In the genomic region with DNA sequence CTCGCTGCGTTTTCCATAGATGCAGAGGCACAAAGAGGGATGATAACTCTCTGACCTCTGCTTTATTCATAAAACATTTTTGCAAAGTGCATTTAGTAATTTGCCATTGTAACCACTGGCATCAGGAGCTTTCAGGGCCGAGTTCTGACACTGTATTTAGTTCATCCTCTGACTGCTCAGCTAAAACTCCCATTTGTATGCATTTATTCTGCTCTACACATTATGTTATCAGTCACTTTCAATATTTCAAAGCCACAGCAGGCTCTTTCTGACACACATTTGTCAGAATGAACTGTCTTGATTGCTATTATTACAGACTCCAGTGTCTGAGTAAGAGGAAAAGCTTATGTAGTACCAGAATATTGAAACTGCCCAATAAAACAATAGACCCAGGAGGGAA, we compare ENCODE assay signal across 19 mouse cellular contexts.
"Had no signal": no experiment of that assay in that cellular context is flagged by ENCODE, and none has a peak within 500 bp of the region (broad histone marks: within the 10 kb centered on the region; RNA-seq: fewer than 3 reads in every experiment).

No protein-coding gene starts in this region.

- H3K27me3 ChIP-seq: liver, embryonic 13.5 days; neural tube, embryonic 13.5 days had no signal

- H3K9ac ChIP-seq: liver, embryonic 13.5 days; neural tube, embryonic 13.5 days had no signal

- H3K27ac ChIP-seq: kidney, postnatal 0 days; left cerebral cortex, adult 2 months; liver, embryonic 13.5 days; neural tube, embryonic 13.5 days; stomach, postnatal 0 days had no signal

- H3K4me3 ChIP-seq: left cerebral cortex, adult 2 months; liver, embryonic 13.5 days; myocyte; neural tube, embryonic 13.5 days had no signal

- H3K9me3 ChIP-seq: liver, embryonic 13.5 days; neural tube, embryonic 13.5 days had no signal

- H3K4me2 ChIP-seq: liver, embryonic 13.5 days; neural tube, embryonic 13.5 days had no signal

- ATAC-seq: intestine, postnatal 0 days had no signal

- DNase-seq: kidney, adult 2 months; kidney, postnatal 25 days; layer of hippocampus, postnatal 36 days; liver, embryonic 13.5 days; lung, adult 2 months; lung, postnatal 14 days; lung, postnatal 4 days; right cerebral cortex, adult 18-20 months; right cerebral cortex, postnatal 14 days; right cerebral cortex, postnatal 4 days; thymus, adult 2 months; thymus, postnatal 14 days; thymus, postnatal 4 days had no signal

- H3K36me3 ChIP-seq: liver, embryonic 13.5 days; neural tube, embryonic 13.5 days had no signal

- H3K4me1 ChIP-seq: liver, embryonic 13.5 days; neural tube, embryonic 13.5 days had no signal
